Mouse (Mus musculus) kidney, embryonic 14.5 days (tissue): ENCODE data around the gene Draxin. TPM values are rescaled to one million over a fixed set of nuclear protein-coding genes. Genes with fewer than 3 reads are reported as not detected.
A peak's percentile ranks its signal among the peaks of the same experiment; 100 is the strongest.

Source experiments
- ATAC-seq: fragments of 200-750 bp; cut with Nextera tagmentation; 2 replicates; pipeline ENCODE4 v1.8.0; 2017; ENCODE audit warnings: moderate number of reproducible peaks, mild to moderate bottlenecking, moderate TSS enrichment, moderate library complexity; ENCODE audit not compliant: low FRiP score, low TSS enrichment
- H3K27ac ChIP-seq: fragments of 300-500 bp; sonication (generic); 2 replicates; pipeline ENCODE4 v1.5.1; 2014; ENCODE audit warnings: low read depth, mild to moderate bottlenecking, low read length, moderate library complexity, mixed read lengths
- H3K27me3 ChIP-seq: fragments of 300-500 bp; sonication (generic); 2 replicates; pipeline ENCODE4 v1.6.1; 2014; ENCODE audit warnings: mild to moderate bottlenecking, low read length; ENCODE audit not compliant: control insufficient read depth, insufficient read depth
- H3K36me3 ChIP-seq: fragments of 300-500 bp; sonication (generic); 2 replicates; pipeline ENCODE4 v1.6.1; 2014; ENCODE audit warnings: low read length, mixed read lengths; ENCODE audit not compliant: control insufficient read depth, insufficient read depth
- H3K4me1 ChIP-seq: fragments of 300-500 bp; sonication (generic); 2 replicates; pipeline ENCODE4 v1.6.1; 2014; ENCODE audit warnings: low read length, mixed read lengths; ENCODE audit not compliant: control insufficient read depth, insufficient read depth
- H3K4me2 ChIP-seq: fragments of 300-500 bp; sonication (generic); replicated peaks from 2 replicates; pipeline ENCODE4 v1.6.1; 2014; ENCODE audit warnings: low read depth, mild to moderate bottlenecking, low read length
- H3K4me3 ChIP-seq: fragments of 300-500 bp; sonication (generic); 2 replicates; pipeline ENCODE4 v1.5.1; 2014; ENCODE audit warnings: mild to moderate bottlenecking, low read length
- H3K9ac ChIP-seq: fragments of 300-500 bp; sonication (generic); 2 replicates; pipeline ENCODE4 v1.6.1; 2014; ENCODE audit warnings: low read depth, mild to moderate bottlenecking, low read length, moderate library complexity
- H3K9me3 ChIP-seq: fragments of 300-500 bp; sonication (generic); 2 replicates; pipeline ENCODE4 v1.6.1; 2016; ENCODE audit warnings: low read length; ENCODE audit not compliant: control insufficient read depth
- WGBS: fragments of 180-500 bp; shearing (Covaris S2); extraction: QIAGEN DNeasy Blood & Tissue Kit; methylation state at CpG from one replicate; pipeline ENCODE4 v1.1.7; 2014; 5-methylcytosine and 5-hydroxymethylcytosine counted together
- polyA plus RNA-seq: library from polyadenylated mRNA; unstranded; fragments of >200 nt; fragmentation: Nextera tagmentation; extraction: Ambion mirVana; gene quantifications from 2 replicates; pipeline ENCODE4 v1.2.1, GENCODE M21; 2014

The Draxin gene
- polyA plus RNA-seq, 1 experiment from 2014 or later = 0.80 TPM

GRCm38 (mm10) chr4:148065702-148066400 lies 64.6 kb downstream of the Draxin start:
- Histone ChIP-seq H3K27ac (no peak overlapping the region), H3K9me3 (no peaks in the 10 kb centered on the region), H3K27me3 (no peaks in the 10 kb centered on the region), H3K4me1 (peaks cover 11% of the 10 kb centered on the region), H3K36me3 (no peaks in the 10 kb centered on the region), H3K4me3 (no peak overlapping the region), H3K9ac (no peak overlapping the region), H3K4me2 (no peak overlapping the region)
- peak; percentile 68; the same call in 1 of the 2 replicates for ATAC-seq
- WGBS = 20% methylated on average over 6 of the region's 6 CpGs

- Histone ChIP-seq H3K4me3 (no peak overlapping the region), H3K4me1 (peaks cover 3% of the 10 kb centered on the region), H3K9me3 (no peaks in the 10 kb centered on the region), H3K4me2 (no peak overlapping the region), H3K27me3 (no peaks in the 10 kb centered on the region), H3K9ac (no peak overlapping the region), H3K36me3 (peaks cover 26% of the 10 kb centered on the region), H3K27ac (no peak overlapping the region)
- WGBS = 91% methylated on average over 9 of the region's 9 CpGs
- ATAC-seq = no peak
Measured at GRCm38 (mm10) chr4:148061086-148061480, 69.4 kb downstream of the Draxin start.

- Histone ChIP-seq H3K4me2 (no peak overlapping the region), H3K4me1 (no peaks in the 10 kb centered on the region), H3K36me3 (peaks cover 33% of the 10 kb centered on the region), H3K4me3 (no peak overlapping the region), H3K9me3 (no peaks in the 10 kb centered on the region), H3K27ac (no peak overlapping the region), H3K27me3 (no peaks in the 10 kb centered on the region), H3K9ac (no peak overlapping the region)
- ATAC-seq = peak; percentile 66
- WGBS = 49% methylated on average over 13 of the region's 13 CpGs
Measured at GRCm38 (mm10) chr4:148060120-148061085, 70.1 kb downstream of the Draxin start.

GRCm38 (mm10) chr4:148058993-148059392 lies 71.5 kb downstream of the Draxin start:
- no peak overlapping the region for H3K4me3 ChIP-seq
- no peak for ATAC-seq

GRCm38 (mm10) chr4:148058218-148058819 lies 72.2 kb downstream of the Draxin start:
- WGBS = 90% methylated on average over 9 of the region's 9 CpGs
- no peak overlapping the region for H3K4me3 ChIP-seq
- H3K4me1 ChIP-seq = no peaks in the 10 kb centered on the region
- H3K4me2 ChIP-seq = no peak overlapping the region
- H3K9ac ChIP-seq = no peak overlapping the region
- H3K9me3 ChIP-seq = no peaks in the 10 kb centered on the region
- peaks cover 49% of the 10 kb centered on the region for H3K36me3 ChIP-seq
- no peak for ATAC-seq
- no peaks in the 10 kb centered on the region for H3K27me3 ChIP-seq
- H3K27ac ChIP-seq = no peak overlapping the region

More at GRCm38 (mm10) chr4:148058993-148059392, 71.5 kb downstream of the Draxin start:
- Histone ChIP-seq H3K4me1 (no peaks in the 10 kb centered on the region), H3K27ac (no peak overlapping the region), H3K36me3 (peaks cover 42% of the 10 kb centered on the region), H3K27me3 (no peaks in the 10 kb centered on the region), H3K9ac (no peak overlapping the region), H3K9me3 (no peaks in the 10 kb centered on the region), H3K4me2 (no peak overlapping the region)
- 94% methylated on average over 6 of the region's 6 CpGs for WGBS

- Histone ChIP-seq H3K4me2 (no peak overlapping the region), H3K9me3 (no peaks in the 10 kb centered on the region), H3K4me1 (no peaks in the 10 kb centered on the region), H3K9ac (no peak overlapping the region), H3K4me3 (no peak overlapping the region), H3K36me3 (peaks cover 55% of the 10 kb centered on the region), H3K27ac (no peak overlapping the region), H3K27me3 (no peaks in the 10 kb centered on the region)
- 73% methylated on average over 5 of the region's 5 CpGs for whole genome bisulfite sequencing
- ATAC-seq = no peak
Measured at GRCm38 (mm10) chr4:148057661-148058209, 72.8 kb downstream of the Draxin start.

GRCm38 (mm10) chr4:148056801-148057200 lies 73.7 kb downstream of the Draxin start:
- Histone ChIP-seq H3K4me2 (no peak overlapping the region), H3K4me3 (no peak overlapping the region), H3K9ac (no peak overlapping the region), H3K4me1 (no peaks in the 10 kb centered on the region), H3K27ac (no peak overlapping the region), H3K27me3 (no peaks in the 10 kb centered on the region), H3K9me3 (no peaks in the 10 kb centered on the region), H3K36me3 (peaks cover 64% of the 10 kb centered on the region)
- ATAC-seq = no peak
- WGBS = 63% methylated on average over 4 of the region's 4 CpGs

- no peak overlapping the region for H3K9ac ChIP-seq
Measured at GRCm38 (mm10) chr4:148056246-148056645, 74.3 kb downstream of the Draxin start.

More at GRCm38 (mm10) chr4:148056246-148056645, 74.3 kb downstream of the Draxin start:
- H3K9me3 ChIP-seq = no peaks in the 10 kb centered on the region
- peaks cover 70% of the 10 kb centered on the region for H3K36me3 ChIP-seq
- 77% methylated on average over 7 of the region's 7 CpGs for WGBS
- no peaks in the 10 kb centered on the region for H3K4me1 ChIP-seq
- no peak for ATAC-seq
- no peaks in the 10 kb centered on the region for H3K27me3 ChIP-seq
- no peak overlapping the region for H3K27ac ChIP-seq
- no peak overlapping the region for H3K4me2 ChIP-seq
- H3K4me3 ChIP-seq = no peak overlapping the region
